Mouse (Mus musculus) erythroblast, embryonic 14.5 days (primary cell): ENCODE data around the gene Ccdc3. TPM values are rescaled to one million over a fixed set of nuclear protein-coding genes. Genes with fewer than 3 reads are reported as not detected.
"Not testable (repeated sequence)": the region's sequence is repeated elsewhere in the genome, so short reads cannot be mapped to it uniquely, and the experiment has no call there.

ENCODE experiments used
- H3K27me3 ChIP-seq: 2 replicates; pipeline ENCODE4 v1.6.1; 2012; ENCODE audit warnings: inconsistent platforms; ENCODE audit not compliant: control insufficient read depth
- H3K36me3 ChIP-seq: 2 replicates; pipeline ENCODE4 v1.6.1; 2012; ENCODE audit warnings: mild to moderate bottlenecking, inconsistent platforms; ENCODE audit not compliant: control insufficient read depth
- H3K4me1 ChIP-seq: 2 replicates; pipeline ENCODE4 v1.6.1; 2012; ENCODE audit warnings: inconsistent platforms; ENCODE audit not compliant: control insufficient read depth
- H3K4me3 ChIP-seq: replicated peaks from 2 replicates; pipeline ENCODE3; 2012; ENCODE audit warnings: moderate library complexity, mild to moderate bottlenecking, inconsistent platforms
- H3K9me3 ChIP-seq: 2 replicates; pipeline ENCODE4 v1.6.1; 2012; ENCODE audit warnings: low read length, inconsistent platforms, mixed read lengths; ENCODE audit not compliant: control insufficient read depth
- GATA1 ChIP-seq: IDR thresholded peaks from 2 replicates; pipeline ENCODE4 v1.6.1; 2012; ENCODE audit warnings: low read length, inconsistent platforms, mixed read lengths
- TAL1 ChIP-seq: IDR thresholded peaks from 3 replicates; pipeline ENCODE4 v1.6.1; 2012; ENCODE audit warnings: low read length, inconsistent platforms, mixed read lengths
- polyA plus RNA-seq: library from polyadenylated mRNA; stranded (reverse); fragments of >175 nt; gene quantifications from 2 replicates; pipeline ENCODE4 v1.2.3, GENCODE M21; 2012

Gene Ccdc3
- polyA plus RNA-seq: 0.02 TPM in 1 of 2 replicates, not detected in the other

GRCm38 (mm10) chr2:5137500-5138286, at the start of gene Ccdc3:
Gene Ccdc3 (plus strand): TSS chr2:5137776.
- Histone ChIP-seq H3K4me3 (peak within 1 kb of the TSS; percentile 36), H3K27me3 (peaks cover 46% of the 10 kb centered on the region)
- no peak for TF ChIP-seq GATA1
- no peak for TF ChIP-seq TAL1

GRCm38 (mm10) chr2:5090385-5090784, 47.2 kb upstream of the Ccdc3 start:
- H3K4me1 ChIP-seq, H3K36me3 ChIP-seq, H3K4me3 ChIP-seq, H3K9me3 ChIP-seq, H3K27me3 ChIP-seq: not testable (repeated sequence)

More at GRCm38 (mm10) chr2:5137500-5138286, at the start of gene Ccdc3:
- Histone ChIP-seq H3K36me3 (no peaks in the 10 kb centered on the region), H3K4me1 (no peaks in the 10 kb centered on the region; the same call in 1 of the 2 replicates), H3K9me3 (no peaks in the 10 kb centered on the region; the same call in 1 of the 2 replicates)

DNA sequence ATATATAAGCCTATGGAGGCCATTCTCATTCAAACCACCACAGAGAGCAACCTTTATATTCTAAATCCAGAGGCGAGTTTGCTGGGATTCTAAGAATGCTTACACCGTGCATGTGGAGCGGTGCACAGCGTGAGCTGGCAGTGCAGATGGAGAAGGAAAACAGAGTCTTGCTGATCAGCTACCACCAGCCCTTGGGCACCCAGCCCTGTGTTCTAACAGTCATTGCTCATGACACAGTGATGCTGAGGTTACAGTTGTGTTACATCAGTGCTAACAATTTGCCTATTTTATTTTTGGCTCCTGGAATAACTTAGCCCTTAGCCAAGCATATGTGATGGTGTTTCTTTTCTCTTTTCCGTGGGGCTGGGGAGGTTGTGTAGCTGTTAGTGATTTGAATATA, 42.7 kb upstream of the Ccdc3 start:
- Histone ChIP-seq H3K4me3 (no peak overlapping the region), H3K9me3 (peaks cover 4% of the 10 kb centered on the region; the same call in 1 of the 2 replicates)
- TF ChIP-seq TAL1: no peak
- TF ChIP-seq GATA1: no peak

DNA sequence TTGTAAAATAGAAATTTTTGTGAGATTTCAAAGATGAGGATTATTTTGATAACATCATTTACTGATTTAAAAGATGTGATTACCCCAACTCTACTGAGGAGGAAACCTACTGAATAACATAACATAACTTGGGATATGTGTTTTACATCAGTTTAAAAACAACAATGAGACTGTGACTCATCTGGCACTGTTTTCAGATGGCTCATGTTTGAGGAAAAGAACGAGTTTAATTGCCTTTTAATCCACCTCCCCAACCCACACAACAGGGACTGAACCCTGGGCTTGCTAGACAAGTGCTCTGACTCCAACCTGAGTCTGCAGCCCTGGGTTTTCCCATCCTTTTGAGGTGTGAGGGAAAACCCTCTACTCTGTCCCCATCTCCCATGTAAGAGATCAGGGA, 42.3 kb upstream of the Ccdc3 start:
- no peaks in the 10 kb centered on the region for H3K4me1 ChIP-seq
- H3K27me3 ChIP-seq: peaks cover 16% of the 10 kb centered on the region
- TF ChIP-seq TAL1: no peak
- no peak for TF ChIP-seq GATA1
- peaks cover 4% of the 10 kb centered on the region; the same call in 1 of the 2 replicates for H3K9me3 ChIP-seq
- no peaks in the 10 kb centered on the region for H3K36me3 ChIP-seq
- H3K4me3 ChIP-seq: no peak overlapping the region

More for the DNA sequence above, 42.7 kb upstream of the Ccdc3 start:
- Histone ChIP-seq H3K36me3 (no peaks in the 10 kb centered on the region), H3K27me3 (peaks cover 16% of the 10 kb centered on the region), H3K4me1 (no peaks in the 10 kb centered on the region)

DNA sequence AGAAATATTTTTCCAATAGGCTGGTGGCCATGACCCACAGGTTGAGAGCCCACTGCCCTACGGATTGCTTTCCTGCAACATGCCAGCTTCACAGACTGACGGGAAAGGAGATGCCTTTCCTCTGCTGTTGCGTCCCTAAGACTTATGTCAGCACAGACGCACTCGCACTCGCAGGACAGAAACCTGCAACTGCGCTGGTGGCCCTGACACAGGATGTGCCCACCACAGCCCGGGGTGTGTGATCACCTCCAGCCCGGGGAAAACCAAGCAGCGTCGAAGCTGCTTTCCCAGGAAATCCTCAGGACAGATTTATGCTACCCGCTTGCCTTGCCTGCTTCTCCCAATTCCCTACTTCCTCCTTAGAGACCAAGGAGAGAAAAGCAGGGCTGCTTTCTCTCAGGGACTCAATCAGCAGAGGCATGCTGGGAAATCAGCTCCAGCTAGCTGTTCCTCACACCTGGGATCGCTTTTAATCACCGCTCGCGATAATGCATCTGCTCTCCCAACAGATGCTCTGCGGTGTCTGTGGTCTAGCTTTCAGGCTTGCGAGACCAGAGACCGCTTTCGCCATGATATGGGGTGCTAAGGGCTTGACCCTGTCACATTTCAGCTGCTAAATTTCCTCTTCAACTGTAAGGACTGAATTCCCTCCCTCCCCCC, 39.7 kb upstream of the Ccdc3 start:
- H3K27me3 ChIP-seq: peaks cover 16% of the 10 kb centered on the region
- H3K36me3 ChIP-seq: no peaks in the 10 kb centered on the region
- no peaks in the 10 kb centered on the region for H3K4me1 ChIP-seq
- H3K4me3 ChIP-seq: no peak overlapping the region
- H3K9me3 ChIP-seq: peaks cover 4% of the 10 kb centered on the region; the same call in 1 of the 2 replicates
- no peak for TF ChIP-seq GATA1
- TF ChIP-seq TAL1: no peak

DNA sequence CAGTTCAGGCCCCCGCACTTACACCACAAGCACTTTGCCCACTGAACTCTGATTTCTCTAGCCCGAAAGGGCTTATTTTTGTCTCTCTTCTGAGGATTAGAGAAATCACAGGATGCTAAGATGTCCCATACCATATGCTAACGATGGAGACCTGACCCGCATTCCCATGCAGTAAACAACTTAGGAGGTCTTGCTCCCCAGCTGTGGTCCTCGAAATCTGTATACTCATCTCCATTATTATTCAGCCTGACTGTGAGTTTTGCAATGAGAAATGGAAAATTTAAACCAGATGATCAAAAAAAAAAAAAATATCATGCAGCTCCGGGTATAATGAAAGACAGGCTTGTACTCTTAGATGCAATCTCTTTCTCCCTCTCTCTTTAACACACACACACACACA, 38.4 kb upstream of the Ccdc3 start:
- H3K9me3 ChIP-seq: no peaks in the 10 kb centered on the region
- TF ChIP-seq GATA1 (no peak), TAL1 (no peak)
- H3K4me1 ChIP-seq: no peaks in the 10 kb centered on the region
- H3K4me3 ChIP-seq: no peak overlapping the region
- peaks cover 16% of the 10 kb centered on the region for H3K27me3 ChIP-seq
- no peaks in the 10 kb centered on the region for H3K36me3 ChIP-seq

GRCm38 (mm10) chr2:5101743-5102245, 35.8 kb upstream of the Ccdc3 start:
- Histone ChIP-seq H3K27me3 (peaks cover 15% of the 10 kb centered on the region), H3K36me3 (no peaks in the 10 kb centered on the region)

DNA sequence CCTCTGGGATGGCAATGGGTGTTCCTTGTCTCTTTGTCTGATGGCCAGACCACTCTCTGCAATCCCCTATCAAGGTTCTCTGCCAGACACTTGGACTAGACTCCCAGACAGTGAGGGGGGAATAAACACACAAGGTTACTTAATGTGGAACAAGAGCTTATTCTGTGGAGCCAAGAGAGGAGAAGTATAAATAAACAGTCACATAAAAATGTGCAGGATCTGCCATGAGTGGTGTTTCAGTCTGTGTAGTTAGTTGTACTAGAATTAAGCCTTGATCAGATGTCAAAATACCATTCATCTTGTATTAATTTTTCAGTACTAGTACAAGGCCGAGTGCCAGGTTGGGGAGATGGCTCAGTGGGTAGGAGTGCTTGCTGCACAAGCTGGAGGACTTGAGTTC, 34.7 kb upstream of the Ccdc3 start:
- H3K4me3 ChIP-seq: no peak overlapping the region
- H3K4me1 ChIP-seq: no peaks in the 10 kb centered on the region
- TF ChIP-seq GATA1 (no peak), TAL1 (no peak)
- no peaks in the 10 kb centered on the region for H3K36me3 ChIP-seq
- H3K27me3 ChIP-seq: peaks cover 6% of the 10 kb centered on the region
- no peaks in the 10 kb centered on the region for H3K9me3 ChIP-seq

More at GRCm38 (mm10) chr2:5101743-5102245, 35.8 kb upstream of the Ccdc3 start:
- Histone ChIP-seq H3K4me1 (no peaks in the 10 kb centered on the region), H3K4me3 (no peak overlapping the region), H3K9me3 (no peaks in the 10 kb centered on the region)
- TF ChIP-seq GATA1 (no peak), TAL1 (no peak)

GRCm38 (mm10) chr2:5112785-5113291, 24.7 kb upstream of the Ccdc3 start:
- H3K27me3 ChIP-seq: peaks cover 5% of the 10 kb centered on the region; the same call in 1 of the 2 replicates
- no peaks in the 10 kb centered on the region for H3K9me3 ChIP-seq
- H3K36me3 ChIP-seq: no peaks in the 10 kb centered on the region
- TF ChIP-seq TAL1 (no peak), GATA1 (no peak)
- no peaks in the 10 kb centered on the region for H3K4me1 ChIP-seq
- no peak overlapping the region for H3K4me3 ChIP-seq
